Mouse (Mus musculus): ENCODE measurements at regions not wholly inside any gene's neighbourhood (a gene's known extent, or its start where the extent isn't known, plus 50 kb on each side); places are given as distances from the start of the nearest gene placed in this dataset.

- ATAC-seq (ENCODE audit: low FRiP score, low TSS enrichment) (no peak), DNase-seq (ENCODE audit: low spot score) (no peak)
- H3K4me2 ChIP-seq (replicated peaks; ENCODE audit: low read depth): no peak overlapping the region
- TF ChIP-seq EP300 (optimal IDR thresholded peaks at IDR 0.05): no peak
- TF ChIP-seq CTCF (IDR thresholded peaks at IDR 0.05; ENCODE audit: low read depth): no peak
- H3K36me3 ChIP-seq (ENCODE audit: control insufficient read depth, insufficient read depth, low read length): no peaks in the 10 kb centered on the region
- no peaks in the 10 kb centered on the region for H3K9me3 ChIP-seq (ENCODE audit: control insufficient read depth, low read length)
- H3K4me3 ChIP-seq (ENCODE audit: low read depth, low read length): no peak overlapping the region
- H3K27ac ChIP-seq (replicated peaks): no peak overlapping the region
- no peaks in the 10 kb centered on the region for H3K4me1 ChIP-seq (replicated peaks; ENCODE audit: control insufficient read depth, insufficient read depth)
- H3K27me3 ChIP-seq (ENCODE audit: control insufficient read depth, insufficient read depth, low read length): no peaks in the 10 kb centered on the region
- 87% methylated on average over 5 of the region's 5 CpGs for WGBS
- H3K9ac ChIP-seq (ENCODE audit: low read length): no peak overlapping the region
Observed at GRCm38 (mm10) chr17:4355506-4356218, 638.5 kb upstream of the Arid1b start.

- Histone ChIP-seq H3K9me3 (ENCODE audit: control insufficient read depth, low read length) (no peaks in the 10 kb centered on the region), H3K4me2 (replicated peaks; ENCODE audit: low read depth) (no peak overlapping the region), H3K36me3 (ENCODE audit: control insufficient read depth, insufficient read depth, low read length) (no peaks in the 10 kb centered on the region), H3K27ac (replicated peaks) (no peak overlapping the region), H3K4me3 (ENCODE audit: low read depth, low read length) (no peak overlapping the region), H3K27me3 (ENCODE audit: control insufficient read depth, insufficient read depth, low read length) (no peaks in the 10 kb centered on the region), H3K9ac (ENCODE audit: low read length) (no peak overlapping the region), H3K4me1 (replicated peaks; ENCODE audit: control insufficient read depth, insufficient read depth) (no peaks in the 10 kb centered on the region)
- TF ChIP-seq CTCF (IDR thresholded peaks at IDR 0.05; ENCODE audit: low read depth): no peak
- TF ChIP-seq EP300 (optimal IDR thresholded peaks at IDR 0.05): no peak
- WGBS: 61% methylated on average over 4 of the region's 4 CpGs
- DNase-seq (ENCODE audit: low spot score): no peak
- ATAC-seq (ENCODE audit: low FRiP score, low TSS enrichment): no peak
Observed at GRCm38 (mm10) chr17:4360413-4361320, 633.5 kb upstream of the Arid1b start.

GRCm38 (mm10) chr17:4365811-4366210, 628.3 kb upstream of the Arid1b start:
- Histone ChIP-seq H3K9me3 (ENCODE audit: control insufficient read depth, low read length) (no peaks in the 10 kb centered on the region), H3K36me3 (ENCODE audit: control insufficient read depth, insufficient read depth, low read length) (no peaks in the 10 kb centered on the region), H3K4me3 (ENCODE audit: low read depth, low read length) (no peak overlapping the region), H3K27me3 (ENCODE audit: control insufficient read depth, insufficient read depth, low read length) (no peaks in the 10 kb centered on the region), H3K4me1 (replicated peaks; ENCODE audit: control insufficient read depth, insufficient read depth) (no peaks in the 10 kb centered on the region), H3K27ac (replicated peaks) (no peak overlapping the region), H3K4me2 (replicated peaks; ENCODE audit: low read depth) (no peak overlapping the region), H3K9ac (ENCODE audit: low read length) (no peak overlapping the region)
- no peak for TF ChIP-seq CTCF (IDR thresholded peaks at IDR 0.05; ENCODE audit: low read depth)
- no peak for TF ChIP-seq EP300 (optimal IDR thresholded peaks at IDR 0.05)
- no peak for DNase-seq (ENCODE audit: low spot score)
- ATAC-seq (ENCODE audit: low FRiP score, low TSS enrichment): no peak

GRCm38 (mm10) chr17:4380449-4380848, 613.7 kb upstream of the Arid1b start:
- TF ChIP-seq CTCF (IDR thresholded peaks at IDR 0.05; ENCODE audit: low read depth) (no peak), EP300 (optimal IDR thresholded peaks at IDR 0.05) (no peak)

GRCm38 (mm10) chr17:4380873-4381272, 613.3 kb upstream of the Arid1b start:
- no peak for DNase-seq (ENCODE audit: low spot score)
- H3K4me2 ChIP-seq (replicated peaks; ENCODE audit: low read depth): no peak overlapping the region
- H3K27ac ChIP-seq (replicated peaks): no peak overlapping the region
- no peak overlapping the region for H3K4me3 ChIP-seq (ENCODE audit: low read depth, low read length)
- H3K4me1 ChIP-seq (replicated peaks; ENCODE audit: control insufficient read depth, insufficient read depth): no peaks in the 10 kb centered on the region
- ATAC-seq (ENCODE audit: low FRiP score, low TSS enrichment): no peak
- no peaks in the 10 kb centered on the region for H3K36me3 ChIP-seq (ENCODE audit: control insufficient read depth, insufficient read depth, low read length)
- H3K9me3 ChIP-seq (ENCODE audit: control insufficient read depth, low read length): no peaks in the 10 kb centered on the region
- no peaks in the 10 kb centered on the region for H3K27me3 ChIP-seq (ENCODE audit: control insufficient read depth, insufficient read depth, low read length)
- TF ChIP-seq EP300 (optimal IDR thresholded peaks at IDR 0.05) (no peak), CTCF (IDR thresholded peaks at IDR 0.05; ENCODE audit: low read depth) (no peak)
- no peak overlapping the region for H3K9ac ChIP-seq (ENCODE audit: low read length)

More at GRCm38 (mm10) chr17:4380449-4380848, 613.7 kb upstream of the Arid1b start:
- Histone ChIP-seq H3K9ac (ENCODE audit: low read length) (no peak overlapping the region), H3K36me3 (ENCODE audit: control insufficient read depth, insufficient read depth, low read length) (no peaks in the 10 kb centered on the region), H3K4me3 (ENCODE audit: low read depth, low read length) (no peak overlapping the region), H3K9me3 (ENCODE audit: control insufficient read depth, low read length) (no peaks in the 10 kb centered on the region), H3K27ac (replicated peaks) (no peak overlapping the region), H3K27me3 (ENCODE audit: control insufficient read depth, insufficient read depth, low read length) (no peaks in the 10 kb centered on the region), H3K4me2 (replicated peaks; ENCODE audit: low read depth) (no peak overlapping the region), H3K4me1 (replicated peaks; ENCODE audit: control insufficient read depth, insufficient read depth) (no peaks in the 10 kb centered on the region)
- ATAC-seq (ENCODE audit: low FRiP score, low TSS enrichment): no peak
- WGBS: 96% methylated on average over 1 of the region's 1 CpGs
- no peak for DNase-seq (ENCODE audit: low spot score)
